Mouse (Mus musculus): Measurements from ENCODE around the gene Tfam. TPM values are rescaled to one million over a fixed set of nuclear protein-coding genes. Genes with fewer than 3 reads are reported as not detected.

The Tfam gene
- 100 to 1,000 TPM in 1 of 2 experiments, 10 to 100 TPM in 1; 95.7 to 107 TPM for polyA plus RNA-seq (2017; shearing (Covaris generic))

DNA sequence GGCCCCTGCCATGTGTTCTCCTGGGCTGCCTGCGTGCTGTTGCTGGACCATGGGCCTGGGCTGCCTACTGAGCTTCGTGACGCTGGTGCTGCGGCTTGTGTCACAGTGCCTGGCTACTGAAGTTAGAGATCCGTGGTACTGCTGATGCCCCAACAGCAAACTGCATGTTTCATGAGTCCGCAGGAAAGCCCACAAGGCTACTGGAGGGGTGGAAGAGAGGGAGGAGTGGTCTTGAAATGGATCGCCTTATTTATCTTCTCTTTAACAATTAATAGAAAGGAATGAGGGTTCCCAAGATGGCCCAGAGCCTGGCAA lies at the start of gene Tfam:
Gene Tfam (minus strand): TSS at position 41 of the 315 bp plus-strand sequence.

DNA sequence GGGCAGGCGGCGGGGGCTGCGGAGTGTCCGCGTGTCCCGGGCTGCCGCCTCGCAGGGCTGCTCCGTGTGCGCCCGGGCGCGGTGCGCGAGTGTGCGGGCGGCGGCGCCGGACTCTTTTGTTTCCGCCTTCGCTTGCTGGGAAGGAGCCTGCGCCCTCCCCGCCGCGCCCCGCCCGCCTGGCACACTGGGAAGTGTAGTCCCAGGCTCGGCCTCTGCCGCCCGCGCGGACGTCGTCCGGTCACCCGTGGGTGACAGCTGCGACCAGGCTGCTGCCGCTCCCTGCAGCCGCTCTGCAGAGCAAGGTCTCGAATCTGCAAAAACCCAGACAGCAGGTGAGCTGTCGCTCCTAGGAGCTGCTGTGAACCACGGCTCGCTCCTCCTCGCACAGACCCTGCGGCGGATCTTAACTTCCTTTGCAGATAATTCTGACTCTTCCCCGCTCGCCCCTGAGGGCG lies 47.1 kb upstream of the Tfam start, which contains the start of gene Ube2d1:
Gene Ube2d1 (minus strand): TSS at position 137 of the 455 bp plus-strand sequence.

Other genes with a start within 250 kb of the Tfam start
- gene Bicc1, start 78.6 kb downstream of the Tfam start, polyA plus RNA-seq (2017; shearing (Covaris generic)): 1 to 10 TPM in 1 of 2 experiments, under 1 TPM in 1; 0.08 to 2.1 TPM
- 10 to 100 TPM; 50.8 to 67.5 TPM for gene Ube2d1, start 47.0 kb upstream of the Tfam start, polyA plus RNA-seq (2017; shearing (Covaris generic))
- gene Cisd1, start 106.7 kb upstream of the Tfam start, polyA plus RNA-seq (2017; shearing (Covaris generic)): 10 to 100 TPM; 22.9 to 25.0 TPM
- gene Ipmk, start 109.5 kb upstream of the Tfam start, polyA plus RNA-seq (2017; shearing (Covaris generic)): 10 to 100 TPM; 17.0 to 23.0 TPM